Mouse (Mus musculus): ENCODE measurements around the gene Adamtsl2.
A peak's percentile ranks its signal among the peaks of the same experiment; 100 is the strongest.

The Adamtsl2 gene

GRCm38 (mm10) chr2:27114169-27114568 lies 35.0 kb downstream of the Adamtsl2 start:
- no peak for DNase-seq (ENCODE audit: low read depth, low spot score)

GRCm38 (mm10) chr2:27118452-27118851 lies 39.3 kb downstream of the Adamtsl2 start:
- DNase-seq (ENCODE audit: low read depth, low spot score): no peak

GRCm38 (mm10) chr2:27119766-27120165 lies 40.6 kb downstream of the Adamtsl2 start:
- DNase-seq (ENCODE audit: low read depth, low spot score): no peak

GRCm38 (mm10) chr2:27120241-27120641 lies 41.1 kb downstream of the Adamtsl2 start:
- DNase-seq (ENCODE audit: low read depth, low spot score): no peak

GRCm38 (mm10) chr2:27121626-27122355 lies 42.6 kb downstream of the Adamtsl2 start:
- DNase-seq (ENCODE audit: low read depth, low spot score): no peak

GRCm38 (mm10) chr2:27122578-27122977 lies 43.4 kb downstream of the Adamtsl2 start:
- DNase-seq (ENCODE audit: low read depth, low spot score): no peak

- no peak for DNase-seq (ENCODE audit: low read depth, low spot score)
Observed at GRCm38 (mm10) chr2:27123121-27123520, 43.9 kb downstream of the Adamtsl2 start.

- peak; percentile 74 for DNase-seq (ENCODE audit: low read depth, low spot score)
Observed at GRCm38 (mm10) chr2:27125979-27126378, 46.8 kb downstream of the Adamtsl2 start.

GRCm38 (mm10) chr2:27126496-27126895 lies 47.3 kb downstream of the Adamtsl2 start:
- DNase-seq (ENCODE audit: low read depth, low spot score): no peak

GRCm38 (mm10) chr2:27128990-27129389 lies 49.8 kb downstream of the Adamtsl2 start:
- DNase-seq (ENCODE audit: low read depth, low spot score): no peak

GRCm38 (mm10) chr2:27135935-27136334 lies 56.8 kb downstream of the Adamtsl2 start:
- DNase-seq (ENCODE audit: low read depth, low spot score): no peak

- DNase-seq (ENCODE audit: low read depth, low spot score): no peak
Observed at GRCm38 (mm10) chr2:27136336-27136735, 57.2 kb downstream of the Adamtsl2 start.

GRCm38 (mm10) chr2:27136789-27137188 lies 57.6 kb downstream of the Adamtsl2 start:
- no peak for DNase-seq (ENCODE audit: low read depth, low spot score)

- no peak for DNase-seq (ENCODE audit: low read depth, low spot score)
Observed at GRCm38 (mm10) chr2:27138356-27138755, 59.2 kb downstream of the Adamtsl2 start.

GRCm38 (mm10) chr2:27141950-27142693 lies 62.9 kb downstream of the Adamtsl2 start, which contains the start of gene Fam163b:
Gene Fam163b, minus strand, starts transcription at chr2:27142491.
- peak; percentile 88 for DNase-seq (ENCODE audit: low read depth, low spot score)

- DNase-seq (ENCODE audit: low read depth, low spot score): no peak
Observed at GRCm38 (mm10) chr2:27144957-27145356, 65.8 kb downstream of the Adamtsl2 start.

GRCm38 (mm10) chr2:27146840-27147239 lies 67.7 kb downstream of the Adamtsl2 start:
- no peak for DNase-seq (ENCODE audit: low read depth, low spot score)

- DNase-seq (ENCODE audit: low read depth, low spot score): no peak
Observed at GRCm38 (mm10) chr2:27149457-27149856, 70.3 kb downstream of the Adamtsl2 start.

- DNase-seq (ENCODE audit: low read depth, low spot score): no peak
Observed at GRCm38 (mm10) chr2:27154466-27155185, 75.4 kb downstream of the Adamtsl2 start.

GRCm38 (mm10) chr2:27156596-27156995 lies 77.4 kb downstream of the Adamtsl2 start:
- DNase-seq (ENCODE audit: low read depth, low spot score): no peak
